Comparison of ENCODE assay signal across 11 mouse cellular contexts in genomic region chr8:88049091-88049490, GRCm38 (mm10).
DNase-seq lines count a peak whose midpoint lies in the region; ATAC-seq and TF ChIP-seq lines count a peak whose summit lies in the region.
"Had no signal": no experiment of that assay in that cellular context is flagged by ENCODE, and none has a peak within 500 bp of the region (broad histone marks: within the 10 kb centered on the region; RNA-seq: fewer than 3 reads in every experiment).

No protein-coding gene starts in this region.

- TF ChIP-seq POLR2A in heart, adult 2 months (IDR thresholded peaks at IDR 0.05; ENCODE audit: insufficient read depth, low read depth, low read length), result no peak

- 29% methylated on average over 5 of the region's 5 CpGs for WGBS in heart, adult 2 months
- 44% methylated on average over 5 of the region's 5 CpGs for WGBS in heart, embryonic 11.5 days (ENCODE audit: insufficient replicate concordance)
- WGBS in neural tube, embryonic 15.5 days, result 82% methylated on average over 5 of the region's 5 CpGs
- 87% methylated on average over 5 of the region's 5 CpGs for WGBS in forebrain, embryonic 11.5 days

- TF ChIP-seq CTCF in heart, adult 2 months (IDR thresholded peaks at IDR 0.05), result no peak

- no peak overlapping the region for H3K4me3 ChIP-seq in heart, adult 2 months
- no peak overlapping the region for H3K4me3 ChIP-seq in heart, embryonic 11.5 days (ENCODE audit: low read depth, low read length)
- H3K4me3 ChIP-seq in neural tube, embryonic 15.5 days (replicated peaks), result no peak overlapping the region
- H3K4me3 ChIP-seq in forebrain, embryonic 11.5 days (ENCODE audit: low read depth, low read length), result no peak overlapping the region
- H3K4me3 ChIP-seq: myocyte had no signal

- H3K27me3 ChIP-seq in heart, adult 2 months (ENCODE audit: control insufficient read depth, insufficient read depth, low read length), result no peaks in the 10 kb centered on the region
- H3K27me3 ChIP-seq in heart, embryonic 11.5 days (ENCODE audit: control insufficient read depth, insufficient read depth, low read length), result no peaks in the 10 kb centered on the region
- H3K27me3 ChIP-seq in neural tube, embryonic 15.5 days (replicated peaks), result no peaks in the 10 kb centered on the region
- H3K27me3 ChIP-seq in forebrain, embryonic 11.5 days (ENCODE audit: control insufficient read depth, insufficient read depth, low read length), result no peaks in the 10 kb centered on the region

- H3K9ac ChIP-seq in heart, adult 2 months (ENCODE audit: low read depth, low read length), result no peak overlapping the region
- no peak overlapping the region for H3K9ac ChIP-seq in heart, embryonic 11.5 days (ENCODE audit: low read depth, low read length)
- H3K9ac ChIP-seq in neural tube, embryonic 15.5 days (replicated peaks), result no peak overlapping the region
- H3K9ac ChIP-seq in forebrain, embryonic 11.5 days (ENCODE audit: low read length), result no peak overlapping the region

- DNase-seq in heart, adult 2 months, result peak; percentile 28 to 39
- DNase-seq in NIH3T3 (ENCODE audit: low read depth), result peak; percentile 18
- DNase-seq in cerebellum, adult 9-10 months, result peak; percentile 52
- DNase-seq in kidney, postnatal 10 days, result peak; percentile 75
- no peak for DNase-seq in thymus, postnatal 25 days
- DNase-seq in forebrain, embryonic 11.5 days (ENCODE audit: low spot score), result no peak
- DNase-seq: right cerebral cortex, adult 18-20 months had no signal

- H3K27ac ChIP-seq in heart, adult 2 months, result no peak overlapping the region
- no peak overlapping the region for H3K27ac ChIP-seq in heart, embryonic 11.5 days (ENCODE audit: low read depth, low read length)
- H3K27ac ChIP-seq in neural tube, embryonic 15.5 days (replicated peaks), result no peak overlapping the region
- H3K27ac ChIP-seq in forebrain, embryonic 11.5 days (ENCODE audit: low read depth, low read length), result no peak overlapping the region

- H3K4me1 ChIP-seq in heart, adult 2 months (ENCODE audit: control insufficient read depth, insufficient read depth, low read length), result no peaks in the 10 kb centered on the region
- no peaks in the 10 kb centered on the region for H3K4me1 ChIP-seq in heart, embryonic 11.5 days (ENCODE audit: control insufficient read depth, insufficient read depth, low read length)
- no peaks in the 10 kb centered on the region for H3K4me1 ChIP-seq in neural tube, embryonic 15.5 days
- H3K4me1 ChIP-seq in forebrain, embryonic 11.5 days (replicated peaks; ENCODE audit: control insufficient read depth, insufficient read depth, low read length), result peaks cover 5% of the 10 kb centered on the region; the same call in 1 of the 2 replicates

- no peak overlapping the region for H3K4me2 ChIP-seq in heart, embryonic 11.5 days
- no peak overlapping the region for H3K4me2 ChIP-seq in neural tube, embryonic 15.5 days
- H3K4me2 ChIP-seq in forebrain, embryonic 11.5 days (ENCODE audit: low read depth, low read length, severe bottlenecking), result no peak overlapping the region

- H3K36me3 ChIP-seq in heart, adult 2 months (ENCODE audit: control insufficient read depth, insufficient read depth, low read length), result no peaks in the 10 kb centered on the region
- H3K36me3 ChIP-seq in heart, embryonic 11.5 days (ENCODE audit: control insufficient read depth, insufficient read depth, low read length), result no peaks in the 10 kb centered on the region
- no peaks in the 10 kb centered on the region for H3K36me3 ChIP-seq in neural tube, embryonic 15.5 days
- no peaks in the 10 kb centered on the region for H3K36me3 ChIP-seq in forebrain, embryonic 11.5 days (ENCODE audit: control insufficient read depth, insufficient read depth, low read length)

- intact Hi-C loops in heart, adult 2 months (cut with DNase I), result no loop called here

- no peak for TF ChIP-seq EP300 in heart, adult 2 months (IDR thresholded peaks at IDR 0.05; ENCODE audit: insufficient read depth, low read depth, low read length)

- no peak for ATAC-seq in heart, embryonic 11.5 days (replicated peaks; ENCODE audit: insufficient number of reproducible peaks, low FRiP score, low TSS enrichment)
- ATAC-seq in neural tube, embryonic 15.5 days (ENCODE audit: low FRiP score), result no peak
- ATAC-seq in forebrain, embryonic 11.5 days (replicated peaks; ENCODE audit: low FRiP score), result no peak
- ATAC-seq: forebrain, embryonic 14.5 days had no signal

- no peaks in the 10 kb centered on the region for H3K9me3 ChIP-seq in heart, embryonic 11.5 days (replicated peaks; ENCODE audit: control insufficient read depth, low read length)
- H3K9me3 ChIP-seq in neural tube, embryonic 15.5 days (replicated peaks), result no peaks in the 10 kb centered on the region
- H3K9me3 ChIP-seq in forebrain, embryonic 11.5 days (ENCODE audit: control insufficient read depth, low read length), result no peaks in the 10 kb centered on the region

- H3K79me2 ChIP-seq in heart, adult 2 months (replicated peaks; ENCODE audit: control insufficient read depth, insufficient read depth, low read length), result no peaks in the 10 kb centered on the region

Comparison
In these comparisons a context has a peak if more than half of its experiments do, and no peak if none do; other contexts are left out.
1. DNase-seq: peak in heart, adult 2 months (2 of 2), NIH3T3 (single experiment), cerebellum, adult 9-10 months (single experiment) and kidney, postnatal 10 days (single experiment); none in thymus, postnatal 25 days (single experiment) and forebrain, embryonic 11.5 days (single experiment).